Mouse (Mus musculus): ENCODE data around the gene Fam71e1. TPM values are rescaled to one million over a fixed set of nuclear protein-coding genes. Genes with fewer than 3 reads are reported as not detected.

Fam71e1 gene
- polyA plus RNA-seq, 1 experiment from 2014 or later = 4.1 TPM

GRCm38 (mm10) chr7:44501563-44502115 is 5.3 kb downstream of the Fam71e1 start:
- H3K4me2 ChIP-seq (ENCODE audit: low read depth, low read length) = no peak overlapping the region
- H3K36me3 ChIP-seq (replicated peaks; ENCODE audit: insufficient read depth, low read length) = no peaks in the 10 kb centered on the region
- ATAC-seq = no peak
- no peaks in the 10 kb centered on the region for H3K9me3 ChIP-seq (ENCODE audit: low read length)
- DNase-seq = peak; percentile 82
- H3K4me1 ChIP-seq (ENCODE audit: insufficient read depth) = peaks cover 11% of the 10 kb centered on the region
- H3K9ac ChIP-seq (replicated peaks) = no peak overlapping the region
- WGBS (ENCODE audit: insufficient replicate concordance) = 27% methylated on average over 5 of the region's 5 CpGs
- no peaks in the 10 kb centered on the region for H3K27me3 ChIP-seq (ENCODE audit: insufficient read depth, low read length)
- peak; percentile 83 for TF ChIP-seq CTCF (IDR thresholded peaks at IDR 0.05; ENCODE audit: low read depth)
- TF ChIP-seq EP300 (IDR thresholded peaks at IDR 0.05; ENCODE audit: low read depth) = no peak
- H3K4me3 ChIP-seq (ENCODE audit: low read depth, low read length) = no peak overlapping the region
- no peak overlapping the region for H3K27ac ChIP-seq (ENCODE audit: low read depth)

- ATAC-seq = no peak
- no peak overlapping the region for H3K4me2 ChIP-seq (ENCODE audit: low read depth, low read length)
Measured at GRCm38 (mm10) chr7:44507491-44507890, 11.1 kb downstream of the Fam71e1 start.

GRCm38 (mm10) chr7:44519240-44519913 is 23.0 kb downstream of the Fam71e1 start:
- 61% methylated on average over 9 of the region's 9 CpGs for WGBS (ENCODE audit: insufficient replicate concordance)
- Histone ChIP-seq H3K4me2 (ENCODE audit: low read depth, low read length) (no peak overlapping the region), H3K27ac (ENCODE audit: low read depth) (no peak overlapping the region), H3K4me1 (ENCODE audit: insufficient read depth) (0 out of 2 replicates have a peak, but pooled peaks cover 5% of the 10 kb centered on the region), H3K4me3 (ENCODE audit: low read depth, low read length) (no peak overlapping the region), H3K36me3 (replicated peaks; ENCODE audit: insufficient read depth, low read length) (no peaks in the 10 kb centered on the region), H3K9me3 (ENCODE audit: low read length) (no peaks in the 10 kb centered on the region), H3K9ac (replicated peaks) (no peak overlapping the region), H3K27me3 (ENCODE audit: insufficient read depth, low read length) (peaks cover 28% of the 10 kb centered on the region)
- DNase-seq (no peak), ATAC-seq (no peak)
- TF ChIP-seq CTCF (IDR thresholded peaks at IDR 0.05; ENCODE audit: low read depth) = peak; percentile 50
- no peak for TF ChIP-seq EP300 (IDR thresholded peaks at IDR 0.05; ENCODE audit: low read depth)

More at GRCm38 (mm10) chr7:44507491-44507890, 11.1 kb downstream of the Fam71e1 start:
- Histone ChIP-seq H3K4me3 (ENCODE audit: low read depth, low read length) (no peak overlapping the region), H3K4me1 (ENCODE audit: insufficient read depth) (no peaks in the 10 kb centered on the region), H3K36me3 (replicated peaks; ENCODE audit: insufficient read depth, low read length) (no peaks in the 10 kb centered on the region), H3K27me3 (ENCODE audit: insufficient read depth, low read length) (0 out of 2 replicates have a peak, but pooled peaks cover 14% of the 10 kb centered on the region), H3K9me3 (ENCODE audit: low read length) (no peaks in the 10 kb centered on the region), H3K9ac (replicated peaks) (no peak overlapping the region), H3K27ac (ENCODE audit: low read depth) (no peak overlapping the region)
- TF ChIP-seq CTCF (IDR thresholded peaks at IDR 0.05; ENCODE audit: low read depth) (no peak), EP300 (IDR thresholded peaks at IDR 0.05; ENCODE audit: low read depth) (no peak)
- DNase-seq = no peak

- WGBS (ENCODE audit: insufficient replicate concordance) = 57% methylated on average over 3 of the region's 3 CpGs
- TF ChIP-seq CTCF (IDR thresholded peaks at IDR 0.05; ENCODE audit: low read depth) (no peak), EP300 (IDR thresholded peaks at IDR 0.05; ENCODE audit: low read depth) (no peak)
- no peaks in the 10 kb centered on the region for H3K36me3 ChIP-seq (replicated peaks; ENCODE audit: insufficient read depth, low read length)
- no peak overlapping the region for H3K4me2 ChIP-seq (ENCODE audit: low read depth, low read length)
- H3K27me3 ChIP-seq (ENCODE audit: insufficient read depth, low read length) = peaks cover 37% of the 10 kb centered on the region
- DNase-seq (no peak), ATAC-seq (no peak)
- H3K4me1 ChIP-seq (ENCODE audit: insufficient read depth) = 0 out of 2 replicates have a peak, but pooled peaks cover 5% of the 10 kb centered on the region
- H3K27ac ChIP-seq (ENCODE audit: low read depth) = no peak overlapping the region
- H3K9ac ChIP-seq (replicated peaks) = no peak overlapping the region
- H3K4me3 ChIP-seq (ENCODE audit: low read depth, low read length) = no peak overlapping the region
- H3K9me3 ChIP-seq (ENCODE audit: low read length) = no peaks in the 10 kb centered on the region
Measured at GRCm38 (mm10) chr7:44520990-44521389, 24.6 kb downstream of the Fam71e1 start.

GRCm38 (mm10) chr7:44521710-44522109 is 25.3 kb downstream of the Fam71e1 start:
- Histone ChIP-seq H3K4me2 (ENCODE audit: low read depth, low read length) (0 out of 2 replicates have a peak overlapping the region, but pooled peaks have one; percentile 18), H3K4me1 (ENCODE audit: insufficient read depth) (0 out of 2 replicates have a peak, but pooled peaks cover 5% of the 10 kb centered on the region), H3K4me3 (ENCODE audit: low read depth, low read length) (no peak overlapping the region), H3K9ac (replicated peaks) (no peak overlapping the region), H3K9me3 (ENCODE audit: low read length) (no peaks in the 10 kb centered on the region), H3K27ac (ENCODE audit: low read depth) (no peak overlapping the region), H3K36me3 (replicated peaks; ENCODE audit: insufficient read depth, low read length) (no peaks in the 10 kb centered on the region), H3K27me3 (ENCODE audit: insufficient read depth, low read length) (peaks cover 37% of the 10 kb centered on the region)
- peak; percentile 69 for DNase-seq
- TF ChIP-seq EP300 (IDR thresholded peaks at IDR 0.05; ENCODE audit: low read depth) (no peak), CTCF (IDR thresholded peaks at IDR 0.05; ENCODE audit: low read depth) (peak; percentile 77)
- WGBS (ENCODE audit: insufficient replicate concordance) = 3% methylated on average over 20 of the region's 20 CpGs
- peak; percentile 29; the same call in 1 of the 2 replicates for ATAC-seq

- H3K36me3 ChIP-seq (replicated peaks; ENCODE audit: insufficient read depth, low read length) = no peaks in the 10 kb centered on the region
- no peak overlapping the region for H3K27ac ChIP-seq (ENCODE audit: low read depth)
- H3K9ac ChIP-seq (replicated peaks) = no peak overlapping the region
- H3K4me2 ChIP-seq (ENCODE audit: low read depth, low read length) = no peak overlapping the region
- DNase-seq = no peak
- WGBS (ENCODE audit: insufficient replicate concordance) = 63% methylated on average over 2 of the region's 2 CpGs
- no peak overlapping the region for H3K4me3 ChIP-seq (ENCODE audit: low read depth, low read length)
- H3K9me3 ChIP-seq (ENCODE audit: low read length) = no peaks in the 10 kb centered on the region
- TF ChIP-seq EP300 (IDR thresholded peaks at IDR 0.05; ENCODE audit: low read depth) = no peak
- no peak for TF ChIP-seq CTCF (IDR thresholded peaks at IDR 0.05; ENCODE audit: low read depth)
- H3K4me1 ChIP-seq (ENCODE audit: insufficient read depth) = peaks cover 10% of the 10 kb centered on the region; the same call in 1 of the 2 replicates
- ATAC-seq = no peak
- H3K27me3 ChIP-seq (ENCODE audit: insufficient read depth, low read length) = peaks cover 38% of the 10 kb centered on the region
Measured at GRCm38 (mm10) chr7:44523056-44523455, 26.7 kb downstream of the Fam71e1 start.
